Mouse (Mus musculus): Measurements from ENCODE around the gene Gspt1.

GRCm38 (mm10) chr16:11282655-11283232 lies 28.6 kb upstream of the Gspt1 start:
- TF ChIP-seq CTCF (IDR thresholded peaks at IDR 0.05) (no peak), POLR2A (IDR thresholded peaks at IDR 0.05; ENCODE audit: insufficient read depth, low read depth, low read length) (no peak), EP300 (IDR thresholded peaks at IDR 0.05; ENCODE audit: insufficient read depth, low read depth, low read length) (no peak)

Measured in heart, adult 2 months (tissue).